20 mouse cellular contexts compared by ENCODE assay signal in genomic region chr1:57439026-57439425, GRCm38 (mm10). TPM values are rescaled to one million over a fixed set of nuclear protein-coding genes. Genes with fewer than 3 reads are reported as not detected.
DNase-seq lines count a peak whose midpoint lies in the region; ATAC-seq and TF ChIP-seq lines count a peak whose summit lies in the region.
"Had no signal": no experiment of that assay in that cellular context is flagged by ENCODE, and none has a peak within 500 bp of the region (broad histone marks: within the 10 kb centered on the region; RNA-seq: fewer than 3 reads in every experiment).

No protein-coding gene starts in this region.

- H3K4me1 ChIP-seq in kidney, adult 2 months (ENCODE audit: control insufficient read depth, insufficient read depth, low read length) = peaks cover 3% of the 10 kb centered on the region; the same call in 1 of the 2 replicates
- H3K4me1 ChIP-seq in kidney, embryonic 15.5 days = peaks cover 28% of the 10 kb centered on the region
- no peaks in the 10 kb centered on the region for H3K4me1 ChIP-seq in midbrain, embryonic 11.5 days (ENCODE audit: control insufficient read depth, insufficient read depth, low read length)

- no peaks in the 10 kb centered on the region for H3K9me3 ChIP-seq in kidney, embryonic 15.5 days (replicated peaks)
- H3K9me3 ChIP-seq in midbrain, embryonic 11.5 days (ENCODE audit: control insufficient read depth, low read length) = no peaks in the 10 kb centered on the region
- H3K9me3 ChIP-seq: embryonic facial prominence, embryonic 12.5 days; forebrain, embryonic 10.5 days; limb, embryonic 12.5 days; liver, embryonic 15.5 days had no signal

- no peak overlapping the region for H3K27ac ChIP-seq in kidney, adult 2 months (ENCODE audit: insufficient read depth, low read depth, low read length)
- H3K27ac ChIP-seq in kidney, embryonic 15.5 days = no peak overlapping the region
- no peak overlapping the region for H3K27ac ChIP-seq in midbrain, embryonic 11.5 days (ENCODE audit: low read depth, low read length)
- H3K27ac ChIP-seq: embryonic facial prominence, embryonic 12.5 days; forebrain, embryonic 10.5 days; kidney, postnatal 0 days; limb, embryonic 12.5 days; liver, embryonic 15.5 days had no signal

- peak; percentile 20 to 40 for DNase-seq in cerebellum, postnatal 14 days
- no peak for DNase-seq in cerebellum, adult 11 months
- peak; percentile 78 for DNase-seq in kidney, adult 2 months
- DNase-seq in kidney, adult 9 months = peak; percentile 60
- DNase-seq in embryo, embryonic 9.5 days (ENCODE audit: extremely low spot score) = no peak
- DNase-seq in adrenal gland, postnatal 25 days = no peak
- DNase-seq in midbrain, embryonic 11.5 days (ENCODE audit: low spot score, missing footprints) = no peak
- DNase-seq: adrenal gland, postnatal 36 days; cerebellum, postnatal 36 days; layer of hippocampus, postnatal 36 days; lung, postnatal 14 days; right cerebral cortex, postnatal 4 days; thymus, adult 18-20 months had no signal

- H3K4me3 ChIP-seq in kidney, adult 2 months (ENCODE audit: insufficient read depth, low read depth, low read length) = no peak overlapping the region
- no peak overlapping the region for H3K4me3 ChIP-seq in kidney, embryonic 15.5 days (replicated peaks)
- H3K4me3 ChIP-seq in midbrain, embryonic 11.5 days (ENCODE audit: low read depth, low read length) = no peak overlapping the region
- H3K4me3 ChIP-seq: embryonic facial prominence, embryonic 12.5 days; forebrain, embryonic 10.5 days; limb, embryonic 12.5 days; liver, embryonic 15.5 days had no signal

- H3K9ac ChIP-seq in kidney, embryonic 15.5 days = no peak overlapping the region
- no peak overlapping the region for H3K9ac ChIP-seq in midbrain, embryonic 11.5 days (ENCODE audit: low read length)
- H3K9ac ChIP-seq: embryonic facial prominence, embryonic 12.5 days; limb, embryonic 12.5 days; liver, embryonic 15.5 days had no signal

- no peaks in the 10 kb centered on the region for H3K27me3 ChIP-seq in kidney, adult 2 months (replicated peaks; ENCODE audit: control insufficient read depth, insufficient read depth, low read length)
- no peaks in the 10 kb centered on the region for H3K27me3 ChIP-seq in kidney, embryonic 15.5 days
- no peaks in the 10 kb centered on the region for H3K27me3 ChIP-seq in midbrain, embryonic 11.5 days (ENCODE audit: control insufficient read depth, insufficient read depth, low read length)
- H3K27me3 ChIP-seq: embryonic facial prominence, embryonic 12.5 days; limb, embryonic 12.5 days; liver, embryonic 15.5 days had no signal

- TF ChIP-seq CTCF in kidney, adult 2 months (conservative IDR thresholded peaks at IDR 0.05; ENCODE audit: insufficient read depth, insufficient read length, low read depth, low read length) = no peak

- no peak for ATAC-seq in kidney, embryonic 15.5 days (replicated peaks; ENCODE audit: low FRiP score)
- ATAC-seq in midbrain, embryonic 11.5 days (ENCODE audit: low FRiP score) = no peak
- ATAC-seq: activated CD4-positive, CD25-positive, alpha-beta regulatory T cell, adult 4 months had no signal

- 66% methylated on average over 6 of the region's 6 CpGs for WGBS in kidney, adult 2 months
- WGBS in kidney, embryonic 15.5 days = 80% methylated on average over 6 of the region's 6 CpGs
- 88% methylated on average over 6 of the region's 6 CpGs for WGBS in midbrain, embryonic 11.5 days

- no peak overlapping the region for H3K4me2 ChIP-seq in kidney, embryonic 15.5 days
- no peak overlapping the region for H3K4me2 ChIP-seq in midbrain, embryonic 11.5 days
- H3K4me2 ChIP-seq: embryonic facial prominence, embryonic 12.5 days; limb, embryonic 12.5 days; liver, embryonic 15.5 days had no signal

- no peak for TF ChIP-seq POLR2A in kidney, adult 2 months (IDR thresholded peaks at IDR 0.05; ENCODE audit: low read depth, low read length)

- H3K36me3 ChIP-seq in kidney, adult 2 months (ENCODE audit: control insufficient read depth, insufficient read depth, low read length) = no peaks in the 10 kb centered on the region
- no peaks in the 10 kb centered on the region for H3K36me3 ChIP-seq in kidney, embryonic 15.5 days
- H3K36me3 ChIP-seq in midbrain, embryonic 11.5 days (ENCODE audit: control insufficient read depth, insufficient read depth, low read length) = no peaks in the 10 kb centered on the region
- H3K36me3 ChIP-seq: embryonic facial prominence, embryonic 12.5 days; forebrain, embryonic 10.5 days; limb, embryonic 12.5 days; liver, embryonic 15.5 days had no signal

RNA-seq across cellular contexts. Expression of gene Tyw5, which starts 32.1 kb away (rescaled TPM):
- 4.6 TPM in 2 replicates for polyA plus RNA-seq in kidney, adult 2 months (2012; rRNA removed)
- 30.5 and 34.4 TPM in 2 replicates for polyA plus RNA-seq in kidney, embryonic 15.5 days (2015; fragmentation: Nextera tagmentation; extraction: Ambion mirVana)
- total RNA-seq in adrenal gland, postnatal 25 days (2021) = 14.6 and 15.9 TPM in 2 replicates
- 23.2 and 25.2 TPM in 2 replicates for polyA plus RNA-seq in midbrain, embryonic 11.5 days (2014; fragmentation: Nextera tagmentation; extraction: Ambion mirVana)

RNA-seq across cellular contexts. Expression of gene Maip1, which starts 32.9 kb away (rescaled TPM):
- polyA plus RNA-seq in kidney, adult 2 months (2012; rRNA removed) = 6.0 and 7.3 TPM in 2 replicates
- 20.4 and 21.8 TPM in 2 replicates for polyA plus RNA-seq in kidney, embryonic 15.5 days (2015; fragmentation: Nextera tagmentation; extraction: Ambion mirVana)
- 10.8 and 12.4 TPM in 2 replicates for total RNA-seq in adrenal gland, postnatal 25 days (2021)
- 19.6 and 20.1 TPM in 2 replicates for polyA plus RNA-seq in midbrain, embryonic 11.5 days (2014; fragmentation: Nextera tagmentation; extraction: Ambion mirVana)

Comparison
In these comparisons a context has a peak if more than half of its experiments do, and no peak if none do; other contexts are left out.
1. DNase-seq: peak in cerebellum, postnatal 14 days (2 of 2), kidney, adult 2 months (single experiment) and kidney, adult 9 months (single experiment); none in cerebellum, adult 11 months (single experiment), embryo, embryonic 9.5 days (single experiment), adrenal gland, postnatal 25 days (single experiment) and midbrain, embryonic 11.5 days (single experiment).